In genomic region chr11:44612681-44613410, GRCm38 (mm10) we compare ENCODE assay signal across 8 mouse cellular contexts. TPM values are rescaled to one million over a fixed set of nuclear protein-coding genes. Genes with fewer than 3 reads are reported as not detected.
DNase-seq lines count a peak whose midpoint lies in the region; ATAC-seq and TF ChIP-seq lines count a peak whose summit lies in the region.

No protein-coding gene starts in this region.

- 7% methylated on average over 38 of the region's 38 CpGs for WGBS in heart, adult 2 months
- WGBS in kidney, adult 2 months = 10% methylated on average over 38 of the region's 38 CpGs

- no peaks in the 10 kb centered on the region for H3K79me2 ChIP-seq in heart, adult 2 months (replicated peaks; ENCODE audit: control insufficient read depth, insufficient read depth, low read length)

- no peak for ATAC-seq in activated CD4-positive, CD25-positive, alpha-beta regulatory T cell, adult 4 months

- H3K36me3 ChIP-seq in heart, adult 2 months (ENCODE audit: control insufficient read depth, insufficient read depth, low read length) = no peaks in the 10 kb centered on the region
- H3K36me3 ChIP-seq in kidney, adult 2 months (ENCODE audit: control insufficient read depth, insufficient read depth, low read length) = no peaks in the 10 kb centered on the region

- H3K4me3 ChIP-seq in heart, adult 2 months = peak overlapping the region; percentile 40
- H3K4me3 ChIP-seq in kidney, adult 2 months (ENCODE audit: insufficient read depth, low read depth, low read length) = peak overlapping the region; percentile 31

- TF ChIP-seq CTCF in heart, adult 2 months (IDR thresholded peaks at IDR 0.05) = no peak
- no peak for TF ChIP-seq CTCF in kidney, adult 2 months (conservative IDR thresholded peaks at IDR 0.05; ENCODE audit: insufficient read depth, insufficient read length, low read depth, low read length)

- no peak for TF ChIP-seq EP300 in heart, adult 2 months (IDR thresholded peaks at IDR 0.05; ENCODE audit: insufficient read depth, low read depth, low read length)

- TF ChIP-seq POLR2A in heart, adult 2 months (IDR thresholded peaks at IDR 0.05; ENCODE audit: insufficient read depth, low read depth, low read length) = no peak
- TF ChIP-seq POLR2A in kidney, adult 2 months (IDR thresholded peaks at IDR 0.05; ENCODE audit: low read depth, low read length) = no peak

- H3K9ac ChIP-seq in heart, adult 2 months (ENCODE audit: low read depth, low read length) = peak overlapping the region; percentile 49

- H3K4me1 ChIP-seq in heart, adult 2 months (ENCODE audit: control insufficient read depth, insufficient read depth, low read length) = peaks cover 6% of the 10 kb centered on the region
- H3K4me1 ChIP-seq in kidney, adult 2 months (ENCODE audit: control insufficient read depth, insufficient read depth, low read length) = no peaks in the 10 kb centered on the region

- H3K27me3 ChIP-seq in heart, adult 2 months (ENCODE audit: control insufficient read depth, insufficient read depth, low read length) = no peaks in the 10 kb centered on the region
- no peaks in the 10 kb centered on the region for H3K27me3 ChIP-seq in kidney, adult 2 months (replicated peaks; ENCODE audit: control insufficient read depth, insufficient read depth, low read length)

- intact Hi-C loops in heart, adult 2 months (cut with DNase I) = loop anchor here (2.0 to 10.0 kb wide), 5 partner anchors 128 to 1269 kb away; no protein-coding TSS in a partner anchor

- DNase-seq in B cell, adult 2 months = peak; percentile 64
- peak; percentile 57 for DNase-seq in adrenal gland, adult 2 months
- peak in 1 of 2 experiments; percentile 71 for DNase-seq in heart, adult 2 months
- DNase-seq in kidney, adult 2 months = peak; percentile 65
- DNase-seq in lung, postnatal 4 days = peak; percentile 36 to 58
- DNase-seq in yolk sac, embryonic 10.5 days (ENCODE audit: low spot score) = no peak
- no peak for DNase-seq in cerebellum, adult 8-10 months

- H3K27ac ChIP-seq in heart, adult 2 months = peak overlapping the region; percentile 73
- H3K27ac ChIP-seq in kidney, adult 2 months (ENCODE audit: insufficient read depth, low read depth, low read length) = peak overlapping the region; percentile 15; the same call in 1 of the 2 replicates

RNA-seq across cellular contexts. Expression of gene Ebf1, which starts 4.3 kb away (rescaled TPM):
- 10 to 100 TPM; 25.3 to 37.0 TPM for total RNA-seq in adrenal gland, adult 2 months (2021)
- polyA plus RNA-seq in adrenal gland, adult 2 months (2012; rRNA removed) = 13.8 and 16.9 TPM in 2 replicates
- 10 to 100 TPM; 11.4 to 12.2 TPM for total RNA-seq in heart, adult 2 months (2021)
- 13.6 and 16.8 TPM in 2 replicates for polyA plus RNA-seq in heart, adult 2 months (2012; rRNA removed)
- polyA plus RNA-seq in kidney, adult 2 months (2012; rRNA removed) = 11.9 and 12.2 TPM in 2 replicates
- 1 to 10 TPM in 1 of 2 experiments, under 1 TPM in 1; 0.48 to 4.5 TPM for polyA plus RNA-seq in activated CD4-positive, CD25-positive, alpha-beta regulatory T cell, adult 4 months (2017; shearing (Covaris generic))

Comparison
In these comparisons a context has a peak if more than half of its experiments do, and no peak if none do; other contexts are left out.
1. DNase-seq: peak in B cell, adult 2 months (2 of 2), adrenal gland, adult 2 months (single experiment), kidney, adult 2 months (single experiment) and lung, postnatal 4 days (2 of 2); none in yolk sac, embryonic 10.5 days (single experiment) and cerebellum, adult 8-10 months (single experiment).